32 mouse cellular contexts compared by ENCODE assay signal in genomic region chrX:10257774-10258173, GRCm38 (mm10). TPM values are rescaled to one million over a fixed set of nuclear protein-coding genes. Genes with fewer than 3 reads are reported as not detected.
DNase-seq lines count a peak whose midpoint lies in the region; ATAC-seq and TF ChIP-seq lines count a peak whose summit lies in the region.
"Had no signal": no experiment of that assay in that cellular context is flagged by ENCODE, and none has a peak within 500 bp of the region (broad histone marks: within the 10 kb centered on the region; RNA-seq: fewer than 3 reads in every experiment).

No protein-coding gene starts in this region.

- no peak overlapping the region for H3K27ac ChIP-seq in heart, embryonic 12.5 days (ENCODE audit: poor library complexity, severe bottlenecking)
- no peak overlapping the region for H3K27ac ChIP-seq in lung, embryonic 16.5 days (ENCODE audit: low read length)
- H3K27ac ChIP-seq: forebrain, embryonic 10.5 days; forebrain, embryonic 13.5 days; heart, embryonic 15.5 days; hindbrain, embryonic 10.5 days; hindbrain, embryonic 13.5 days had no signal

- peak; percentile 50 for DNase-seq in heart, adult 8-10 months (ENCODE audit: low spot score)
- DNase-seq in lung, adult 2 months: no peak
- DNase-seq in lung, postnatal 25 days (ENCODE audit: low spot score): peak; percentile 24
- no peak for DNase-seq in lung, postnatal 4 days
- peak; percentile 6 for DNase-seq in skeletal muscle tissue, adult 2 months (ENCODE audit: low read depth, low spot score)
- no peak for DNase-seq in adrenal gland, postnatal 10 days
- DNase-seq: adrenal gland, adult 2 months; adrenal gland, postnatal 25 days; cerebellum, adult 18-20 months; cerebellum, adult 9-10 months; cerebellum, postnatal 14 days; gastrocnemius, postnatal 25 days had no signal

- no peak overlapping the region for H3K9ac ChIP-seq in heart, embryonic 12.5 days
- H3K9ac ChIP-seq in lung, embryonic 16.5 days (ENCODE audit: low read length): no peak overlapping the region
- H3K9ac ChIP-seq: forebrain, embryonic 13.5 days; heart, embryonic 15.5 days; hindbrain, embryonic 13.5 days had no signal

- no peaks in the 10 kb centered on the region for H3K27me3 ChIP-seq in heart, embryonic 12.5 days (replicated peaks)
- H3K27me3 ChIP-seq in lung, embryonic 16.5 days (ENCODE audit: control insufficient read depth, insufficient read depth, low read depth, low read length): no peaks in the 10 kb centered on the region
- H3K27me3 ChIP-seq: forebrain, embryonic 13.5 days; heart, embryonic 15.5 days; hindbrain, embryonic 13.5 days had no signal

- no peak for TF ChIP-seq POLR2A in lung, adult 2 months (IDR thresholded peaks at IDR 0.05; ENCODE audit: borderline replicate concordance, extremely low read depth, low read depth, low read length)

- no peak for ATAC-seq in heart, embryonic 12.5 days (ENCODE audit: insufficient number of reproducible peaks, low FRiP score)
- ATAC-seq in lung, embryonic 16.5 days (ENCODE audit: low read depth): 0 out of 2 replicates have a peak, but pooled peaks have one; percentile 5
- ATAC-seq: CD4-positive, CD25-positive, alpha-beta regulatory T cell, adult 4 months; hindbrain, embryonic 16.5 days; inflammation-experienced regulatory T-cells, adult 6 months had no signal

- no peaks in the 10 kb centered on the region for H3K36me3 ChIP-seq in heart, embryonic 12.5 days
- no peaks in the 10 kb centered on the region for H3K36me3 ChIP-seq in lung, embryonic 16.5 days (ENCODE audit: control insufficient read depth, insufficient read depth, low read length)
- H3K36me3 ChIP-seq: forebrain, embryonic 10.5 days; heart, embryonic 15.5 days; hindbrain, embryonic 10.5 days; hindbrain, embryonic 13.5 days had no signal

- 54% methylated on average over 1 of the region's 1 CpGs for WGBS in heart, embryonic 12.5 days
- WGBS in lung, embryonic 16.5 days: 57% methylated on average over 1 of the region's 1 CpGs
- 34% methylated on average over 1 of the region's 1 CpGs for WGBS in lung, adult 2 months

- no peak for TF ChIP-seq CTCF in lung, adult 2 months (IDR thresholded peaks at IDR 0.05; ENCODE audit: insufficient read depth, low read length)

- H3K4me1 ChIP-seq in heart, embryonic 12.5 days (replicated peaks): no peaks in the 10 kb centered on the region
- H3K4me1 ChIP-seq in lung, embryonic 16.5 days (replicated peaks; ENCODE audit: control insufficient read depth, insufficient read depth, low read length): no peaks in the 10 kb centered on the region
- H3K4me1 ChIP-seq in lung, adult 2 months (ENCODE audit: control insufficient read depth, insufficient read depth, low read length): no peaks in the 10 kb centered on the region; the same call in 1 of the 2 replicates
- H3K4me1 ChIP-seq: forebrain, embryonic 10.5 days; forebrain, embryonic 13.5 days; heart, embryonic 15.5 days; hindbrain, embryonic 10.5 days; hindbrain, embryonic 13.5 days had no signal

- H3K9me3 ChIP-seq in heart, embryonic 12.5 days (replicated peaks): no peaks in the 10 kb centered on the region
- H3K9me3 ChIP-seq in lung, embryonic 16.5 days (ENCODE audit: control insufficient read depth, low read length): no peaks in the 10 kb centered on the region
- H3K9me3 ChIP-seq: forebrain, embryonic 10.5 days; forebrain, embryonic 13.5 days; heart, embryonic 15.5 days; hindbrain, embryonic 10.5 days; hindbrain, embryonic 13.5 days had no signal

- no peak overlapping the region for H3K4me3 ChIP-seq in heart, embryonic 12.5 days
- H3K4me3 ChIP-seq in lung, embryonic 16.5 days (ENCODE audit: low read length): no peak overlapping the region
- H3K4me3 ChIP-seq in lung, adult 2 months (replicated peaks; ENCODE audit: extremely low read depth, low read depth, low read length): no peak overlapping the region
- H3K4me3 ChIP-seq: forebrain, embryonic 10.5 days; forebrain, embryonic 13.5 days; heart, embryonic 15.5 days; hindbrain, embryonic 10.5 days; hindbrain, embryonic 13.5 days had no signal

- no peak overlapping the region for H3K4me2 ChIP-seq in heart, embryonic 12.5 days
- no peak overlapping the region for H3K4me2 ChIP-seq in lung, embryonic 16.5 days (ENCODE audit: low read depth, low read length)
- H3K4me2 ChIP-seq: forebrain, embryonic 13.5 days; heart, embryonic 11.5 days; heart, embryonic 15.5 days; hindbrain, embryonic 13.5 days had no signal

RNA-seq across cellular contexts. Expression of gene Otc, which starts 5.7 kb away (rescaled TPM):
- total RNA-seq in heart, adult 8-10 months (2022): under 1 TPM in 1 of 4 experiments, not detected in 3; 0.11 TPM
- not detected in 2 replicates for polyA plus RNA-seq in heart, embryonic 12.5 days (2016; fragmentation: Nextera tagmentation; extraction: Ambion mirVana)
- polyA plus RNA-seq in lung, embryonic 16.5 days (2015; fragmentation: Nextera tagmentation; extraction: Ambion mirVana): 0.13 and 0.93 TPM in 2 replicates
- 0.21 TPM in 1 of 2 replicates, not detected in the other for polyA plus RNA-seq in lung, adult 2 months (2012; rRNA removed)
- 10 to 100 TPM; 15.0 to 30.6 TPM for total RNA-seq in adrenal gland, postnatal 10 days (2021)
- total RNA-seq: adrenal gland, postnatal 25 days; gastrocnemius, adult 8-10 months; gastrocnemius, postnatal 25 days; heart, adult 18-20 months; heart, postnatal 25 days; MEL had no signal
- polyA plus RNA-seq: adrenal gland, adult 2 months; C2C12; CD4-positive, CD25-positive, alpha-beta regulatory T cell, adult 4 months; embryonic facial prominence, embryonic 11.5 days; embryonic facial prominence, embryonic 14.5 days; forebrain, embryonic 10.5 days; forebrain, embryonic 13.5 days; forebrain, embryonic 16.5 days; gonadal fat pad, adult 2 months; heart, embryonic 15.5 days; hindbrain, embryonic 10.5 days; hindbrain, embryonic 16.5 days; inflammation-experienced regulatory T-cells, adult 6 months had no signal

RNA-seq across cellular contexts. Expression of gene Rpgr, which starts 41.1 kb away (rescaled TPM):
- total RNA-seq in heart, adult 8-10 months (2022): 1 to 10 TPM; 2.3 to 4.7 (median 3.3) TPM
- polyA plus RNA-seq in heart, embryonic 12.5 days (2016; fragmentation: Nextera tagmentation; extraction: Ambion mirVana): 12.0 and 12.5 TPM in 2 replicates
- 16.9 and 17.4 TPM in 2 replicates for polyA plus RNA-seq in lung, embryonic 16.5 days (2015; fragmentation: Nextera tagmentation; extraction: Ambion mirVana)
- polyA plus RNA-seq in lung, adult 2 months (2012; rRNA removed): 1.1 and 2.2 TPM in 2 replicates
- 1 to 10 TPM; 5.1 to 6.3 TPM for total RNA-seq in adrenal gland, postnatal 10 days (2021)
- total RNA-seq: MEL had no signal

Comparison
In these comparisons a context has a peak if more than half of its experiments do, and no peak if none do; other contexts are left out.
1. DNase-seq: peak in heart, adult 8-10 months (single experiment), lung, postnatal 25 days (single experiment) and skeletal muscle tissue, adult 2 months (single experiment); none in lung, adult 2 months (single experiment), lung, postnatal 4 days (0 of 2) and adrenal gland, postnatal 10 days (single experiment).